Mouse (Mus musculus) hindbrain, postnatal 0 days (tissue): Measurements from ENCODE around the gene Herpud1. TPM values are rescaled to one million over a fixed set of nuclear protein-coding genes. Genes with fewer than 3 reads are reported as not detected.
A peak's percentile ranks its signal among the peaks of the same experiment; 100 is the strongest.

Experiments used
- ATAC-seq: fragments of 200-750 bp; cut with Nextera tagmentation; 2 replicates; pipeline ENCODE4 v1.8.0; 2017; ENCODE audit warnings: mild to moderate bottlenecking, moderate TSS enrichment, moderate library complexity
- DNase-seq: peaks from one replicate; pipeline ENCODE4 v3.0.0-alpha.2; 2015; ENCODE audit warnings: low spot score
- H3K27ac ChIP-seq: fragments of 300-500 bp; sonication (generic); 2 replicates; pipeline ENCODE4 v1.5.1; 2014; ENCODE audit warnings: mild to moderate bottlenecking
- H3K27me3 ChIP-seq: fragments of 300-500 bp; sonication (generic); 2 replicates; pipeline ENCODE4 v1.6.1; 2014; ENCODE audit warnings: low read length, mixed read lengths; ENCODE audit not compliant: insufficient read depth
- H3K36me3 ChIP-seq: fragments of 300-500 bp; sonication (generic); 2 replicates; pipeline ENCODE4 v1.6.1; 2014; ENCODE audit warnings: low read length, mixed read lengths; ENCODE audit not compliant: insufficient read depth
- H3K4me1 ChIP-seq: fragments of 300-500 bp; sonication (generic); 2 replicates; pipeline ENCODE4 v1.6.1; 2014; ENCODE audit warnings: antibody characterized with exemption, low read length, mixed read lengths; ENCODE audit not compliant: insufficient read depth
- H3K4me2 ChIP-seq: fragments of 300-500 bp; sonication (generic); 2 replicates; pipeline ENCODE4 v1.6.1; 2014; ENCODE audit warnings: low read depth, mild to moderate bottlenecking, low read length, moderate library complexity, mixed read lengths
- H3K4me3 ChIP-seq: fragments of 300-500 bp; sonication (generic); 2 replicates; pipeline ENCODE4 v1.5.1; 2014; ENCODE audit warnings: low read length
- H3K9ac ChIP-seq: fragments of 300-500 bp; sonication (generic); replicated peaks from 2 replicates; pipeline ENCODE4 v1.6.1; 2014; ENCODE audit warnings: mild to moderate bottlenecking, low read length, moderate library complexity, mixed read lengths
- H3K9me3 ChIP-seq: fragments of 300-500 bp; sonication (generic); 2 replicates; pipeline ENCODE4 v1.6.1; 2016; ENCODE audit warnings: low read length, mixed read lengths
- CTCF ChIP-seq: IDR thresholded peaks from 2 replicates; pipeline ENCODE4 v1.5.1; 2016; ENCODE audit warnings: antibody characterized with exemption, control low read depth, low read depth
- WGBS: fragments of 180-500 bp; shearing (Covaris S2); extraction: QIAGEN DNeasy Blood & Tissue Kit; methylation state at CpG from one replicate; pipeline ENCODE4 v1.1.7; 2014; 5-methylcytosine and 5-hydroxymethylcytosine counted together
- polyA plus RNA-seq: library from polyadenylated mRNA; unstranded; fragments of >200 nt; fragmentation: Nextera tagmentation; extraction: Ambion mirVana; gene quantifications from 2 replicates; pipeline ENCODE4 v1.2.1, GENCODE M21; 2015
- total RNA-seq: library from RNA; depleted of rRNA; stranded (reverse); fragments of >200 nt; gene quantifications from 2 replicates; pipeline ENCODE4 v1.2.3, GENCODE M21; 2014

Gene Herpud1
- total and polyA plus RNA-seq, 2 experiments from 2014 or later, result 65.2 to 87.1 TPM

DNA sequence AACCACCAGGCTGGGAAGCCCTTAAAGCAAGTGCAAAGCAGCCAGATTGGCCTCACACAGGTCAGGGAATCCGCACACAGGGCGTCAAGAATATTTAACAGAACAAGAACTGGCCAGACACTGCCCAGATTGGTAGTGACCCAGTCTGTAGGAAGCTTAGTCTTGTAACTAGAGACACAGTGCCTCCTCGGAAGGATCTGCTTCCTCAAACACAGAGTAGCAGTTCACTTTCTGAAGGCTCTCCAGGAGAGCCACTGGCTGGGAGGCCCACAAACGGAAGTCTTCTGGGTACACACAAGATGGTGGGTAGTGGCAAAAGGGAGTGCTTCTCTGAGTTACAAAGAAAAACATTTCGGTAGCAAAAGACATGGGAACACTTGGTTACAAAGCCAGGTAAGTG, 15.4 kb upstream of the Herpud1 start:
- Histone ChIP-seq H3K4me3 (no peak overlapping the region), H3K27ac (no peak overlapping the region)

GRCm38 (mm10) chr8:94372955-94373599, 13.2 kb upstream of the Herpud1 start:
- no peak overlapping the region for H3K4me3 ChIP-seq
- H3K27me3 ChIP-seq, result no peaks in the 10 kb centered on the region
- TF ChIP-seq CTCF, result no peak
- no peaks in the 10 kb centered on the region for H3K9me3 ChIP-seq
- H3K4me2 ChIP-seq, result no peak overlapping the region
- DNase-seq (no peak), ATAC-seq (no peak)
- no peaks in the 10 kb centered on the region for H3K36me3 ChIP-seq
- 85% methylated on average over 6 of the region's 6 CpGs for WGBS
- no peak overlapping the region for H3K27ac ChIP-seq
- H3K9ac ChIP-seq, result no peak overlapping the region
- peaks cover 2% of the 10 kb centered on the region; the same call in 1 of the 2 replicates for H3K4me1 ChIP-seq

More for the DNA sequence above, 15.4 kb upstream of the Herpud1 start:
- Histone ChIP-seq H3K36me3 (no peaks in the 10 kb centered on the region), H3K9ac (no peak overlapping the region), H3K4me2 (no peak overlapping the region), H3K9me3 (no peaks in the 10 kb centered on the region), H3K4me1 (no peaks in the 10 kb centered on the region), H3K27me3 (no peaks in the 10 kb centered on the region)
- WGBS, result 83% methylated on average over 5 of the region's 5 CpGs
- ATAC-seq (no peak), DNase-seq (no peak)
- TF ChIP-seq CTCF, result no peak

DNA sequence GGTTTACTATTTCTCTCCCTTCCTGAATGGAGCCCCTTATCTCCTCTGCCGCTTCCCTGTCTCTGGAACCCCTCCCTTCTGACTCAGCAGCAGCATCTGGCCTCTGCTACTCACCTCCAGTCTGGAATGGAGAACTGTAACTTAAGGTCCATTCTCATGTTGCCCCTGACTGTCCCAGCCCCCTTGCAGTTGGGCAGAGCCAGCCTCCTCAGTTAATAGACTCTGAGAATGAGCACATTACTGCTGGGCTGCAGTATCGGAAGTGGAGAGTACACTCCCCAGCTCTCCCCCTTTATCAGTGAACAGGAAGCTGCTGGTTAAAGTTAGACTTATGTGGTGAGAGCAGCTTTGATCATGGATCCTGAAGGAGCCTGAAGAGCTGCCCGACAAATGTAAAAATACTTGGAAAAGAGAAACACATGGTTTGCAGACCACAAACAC, 10.7 kb upstream of the Herpud1 start:
- peaks cover 4% of the 10 kb centered on the region; the same call in 1 of the 2 replicates for H3K4me1 ChIP-seq
- H3K27ac ChIP-seq, result no peak overlapping the region
- ATAC-seq, result no peak
- H3K27me3 ChIP-seq, result no peaks in the 10 kb centered on the region
- H3K9ac ChIP-seq, result no peak overlapping the region
- H3K4me3 ChIP-seq, result no peak overlapping the region
- 78% methylated on average over 3 of the region's 3 CpGs for WGBS
- TF ChIP-seq CTCF, result no peak
- H3K36me3 ChIP-seq, result no peaks in the 10 kb centered on the region
- H3K4me2 ChIP-seq, result no peak overlapping the region
- H3K9me3 ChIP-seq, result no peaks in the 10 kb centered on the region
- no peak for DNase-seq

- no peaks in the 10 kb centered on the region for H3K36me3 ChIP-seq
- peaks cover 4% of the 10 kb centered on the region; the same call in 1 of the 2 replicates for H3K4me1 ChIP-seq
- no peak for DNase-seq
- TF ChIP-seq CTCF, result no peak
- H3K27ac ChIP-seq, result no peak overlapping the region
- H3K9ac ChIP-seq, result no peak overlapping the region
- no peak overlapping the region for H3K4me3 ChIP-seq
- no peaks in the 10 kb centered on the region for H3K9me3 ChIP-seq
- no peak overlapping the region for H3K4me2 ChIP-seq
- WGBS, result 89% methylated on average over 3 of the region's 3 CpGs
- ATAC-seq, result no peak
- H3K27me3 ChIP-seq, result no peaks in the 10 kb centered on the region
Observed at GRCm38 (mm10) chr8:94376176-94376575, 10.1 kb upstream of the Herpud1 start.

GRCm38 (mm10) chr8:94376580-94376979, 9.7 kb upstream of the Herpud1 start:
- ATAC-seq (no peak), DNase-seq (no peak)
- H3K4me1 ChIP-seq, result peaks cover 4% of the 10 kb centered on the region; the same call in 1 of the 2 replicates
- H3K4me2 ChIP-seq, result no peak overlapping the region
- no peak overlapping the region for H3K27ac ChIP-seq
- H3K36me3 ChIP-seq, result no peaks in the 10 kb centered on the region
- no peaks in the 10 kb centered on the region for H3K9me3 ChIP-seq
- WGBS, result 89% methylated on average over 2 of the region's 2 CpGs
- no peaks in the 10 kb centered on the region for H3K27me3 ChIP-seq
- TF ChIP-seq CTCF, result no peak
- no peak overlapping the region for H3K4me3 ChIP-seq
- no peak overlapping the region for H3K9ac ChIP-seq

- TF ChIP-seq CTCF, result no peak
- H3K4me1 ChIP-seq, result peaks cover 4% of the 10 kb centered on the region; the same call in 1 of the 2 replicates
- H3K9ac ChIP-seq, result no peak overlapping the region
- H3K4me2 ChIP-seq, result no peak overlapping the region
- H3K36me3 ChIP-seq, result no peaks in the 10 kb centered on the region
- H3K4me3 ChIP-seq, result no peak overlapping the region
- H3K27me3 ChIP-seq, result no peaks in the 10 kb centered on the region
- WGBS, result 87% methylated on average over 4 of the region's 4 CpGs
- H3K9me3 ChIP-seq, result no peaks in the 10 kb centered on the region
- no peak overlapping the region for H3K27ac ChIP-seq
- DNase-seq (no peak), ATAC-seq (no peak)
Observed at GRCm38 (mm10) chr8:94377031-94377430, 9.2 kb upstream of the Herpud1 start.

- Histone ChIP-seq H3K9ac (no peak overlapping the region), H3K36me3 (no peaks in the 10 kb centered on the region), H3K4me2 (no peak overlapping the region), H3K27ac (peak overlapping the region; percentile 11; the same call in 1 of the 2 replicates), H3K27me3 (no peaks in the 10 kb centered on the region), H3K4me3 (no peak overlapping the region), H3K4me1 (peaks cover 4% of the 10 kb centered on the region; the same call in 1 of the 2 replicates), H3K9me3 (no peaks in the 10 kb centered on the region)
- WGBS, result 51% methylated on average over 11 of the region's 11 CpGs
- ATAC-seq (no peak), DNase-seq (peak; percentile 17)
- no peak for TF ChIP-seq CTCF
Observed at GRCm38 (mm10) chr8:94377714-94378205, 8.5 kb upstream of the Herpud1 start.
